Mouse (Mus musculus) inflammation-experienced regulatory T-cells, adult 6 months (primary cell): ENCODE data around the gene Gemin5. TPM values are rescaled to one million over a fixed set of nuclear protein-coding genes. Genes with fewer than 3 reads are reported as not detected.
A peak's percentile ranks its signal among the peaks of the same experiment; 100 is the strongest.

ENCODE experiments used
- ATAC-seq: one replicate; pipeline ENCODE4 v1.8.0; 2017
- polyA plus RNA-seq, 3 experiments: library from polyadenylated mRNA; unstranded; fragments of 100-300 nt; shearing (Covaris generic); gene quantifications; one replicate each; pipeline ENCODE4 v1.2.1; 2017

Gene Gemin5
- polyA plus RNA-seq, 3 experiments from 2014 or later: 5.7 to 6.4 (median 5.9) TPM

DNA sequence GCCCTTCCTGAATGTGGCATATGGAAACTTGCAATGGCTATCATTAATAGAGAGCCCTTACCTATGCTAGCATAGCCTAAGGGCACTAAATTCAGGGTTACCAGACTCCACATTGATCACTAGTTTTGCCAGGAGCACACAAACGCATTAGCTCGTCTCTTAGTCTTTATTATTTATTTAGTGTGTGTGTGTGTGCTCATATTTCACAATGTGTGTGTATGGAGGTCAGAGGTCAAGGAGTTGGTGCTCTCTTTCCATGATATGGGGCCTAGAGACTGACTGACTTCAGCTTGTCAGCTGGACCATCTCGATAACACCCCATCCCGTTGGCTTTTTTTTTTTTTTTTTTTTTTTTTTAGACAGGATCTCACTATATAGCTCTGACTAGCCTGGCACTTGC, 1.3 kb upstream of the Gemin5 start:
- no peak for ATAC-seq

DNA sequence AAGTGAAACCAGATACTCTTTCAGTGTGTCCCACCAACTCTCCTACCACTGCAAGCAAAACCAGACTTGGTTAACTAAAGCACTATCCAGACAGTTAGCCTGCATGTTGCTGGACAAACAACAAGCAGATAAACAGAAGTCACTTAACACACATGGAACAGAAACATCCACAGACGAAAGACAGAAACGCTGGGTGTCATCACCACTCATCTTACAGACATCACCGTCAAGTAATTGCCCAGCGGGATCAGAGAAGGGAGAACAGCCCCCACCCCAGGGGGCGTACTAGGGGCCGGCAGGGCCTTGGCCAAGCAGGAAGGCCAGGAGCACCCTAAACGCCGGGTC, 545 bp downstream of the Gemin5 start:
- no peak for ATAC-seq

DNA sequence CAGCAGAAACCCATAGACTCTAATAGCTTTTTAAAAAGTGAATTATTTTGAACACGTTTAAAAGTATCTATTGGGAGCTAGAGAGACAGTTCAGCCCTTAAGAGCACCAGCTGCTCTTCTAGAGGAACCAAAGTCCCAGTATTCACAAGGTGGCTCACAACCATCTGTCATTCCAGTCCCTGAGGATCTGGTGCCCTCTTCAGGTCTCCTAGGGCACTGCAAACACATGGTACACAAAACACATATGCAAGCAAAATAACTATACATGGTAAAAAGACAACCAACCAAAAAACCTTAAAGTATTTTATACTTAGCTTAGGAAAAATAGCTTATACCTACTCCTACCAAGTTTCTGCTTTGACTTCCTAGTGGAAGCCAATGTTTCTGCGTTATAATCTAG, 3.3 kb downstream of the Gemin5 start:
- ATAC-seq: no peak

DNA sequence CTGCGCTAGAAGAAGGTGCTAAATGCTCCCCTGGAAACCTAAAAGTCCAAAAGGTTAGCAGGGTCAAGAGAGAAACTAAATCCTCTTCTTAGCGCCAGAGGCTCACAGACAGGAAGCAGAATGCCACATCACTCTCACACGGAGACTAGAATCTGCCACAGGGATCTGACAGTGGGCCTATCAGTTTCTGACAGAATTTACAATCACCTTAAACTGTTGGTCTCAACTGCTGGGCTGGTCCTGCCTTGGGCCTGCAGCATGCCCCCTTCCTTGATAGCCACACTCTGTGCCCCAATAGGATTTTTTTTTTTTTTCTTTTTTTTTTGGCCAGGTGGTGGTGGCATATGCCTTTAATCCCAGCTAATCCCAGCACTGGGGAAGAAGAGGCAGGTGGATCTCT, 11.5 kb downstream of the Gemin5 start:
- ATAC-seq: no peak

DNA sequence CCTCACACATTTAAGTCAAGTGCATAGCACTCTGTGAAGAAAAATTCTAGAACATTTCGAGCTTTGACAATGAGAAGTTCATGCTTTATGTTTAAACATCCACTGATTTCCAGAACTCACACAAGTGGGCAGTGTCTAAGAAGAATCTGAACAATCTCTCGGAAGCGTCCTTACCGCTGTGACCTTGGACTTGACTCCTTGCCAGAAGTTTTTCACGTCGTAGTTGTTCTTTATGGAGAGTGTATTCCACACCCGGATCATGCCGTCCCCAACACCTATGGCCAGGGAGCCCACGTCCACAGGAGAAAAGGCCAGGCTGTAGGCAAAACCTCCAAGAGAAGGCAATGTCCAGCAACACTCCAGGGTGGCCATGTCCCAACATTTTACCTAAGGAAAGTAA, 12.9 kb downstream of the Gemin5 start:
- ATAC-seq: no peak

DNA sequence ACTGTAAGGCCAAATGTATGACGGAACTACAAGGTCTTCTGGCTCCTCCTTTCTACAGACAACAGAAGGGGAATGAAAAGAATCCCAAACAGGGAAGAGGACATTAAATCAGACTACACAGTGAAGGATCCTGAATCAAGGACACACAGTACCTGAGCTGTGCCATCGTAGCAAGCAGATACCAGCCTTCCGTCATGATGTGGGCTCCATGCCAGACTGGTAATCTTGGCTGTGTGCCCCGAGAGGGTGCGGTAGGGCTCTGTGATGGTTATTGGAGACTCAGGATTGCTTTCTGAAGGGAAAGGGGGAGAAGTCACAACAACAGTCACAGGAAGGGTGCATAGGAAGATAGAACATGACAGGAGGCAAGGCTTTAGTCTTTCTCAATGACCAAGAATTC, 22.1 kb downstream of the Gemin5 start:
- ATAC-seq: no peak

DNA sequence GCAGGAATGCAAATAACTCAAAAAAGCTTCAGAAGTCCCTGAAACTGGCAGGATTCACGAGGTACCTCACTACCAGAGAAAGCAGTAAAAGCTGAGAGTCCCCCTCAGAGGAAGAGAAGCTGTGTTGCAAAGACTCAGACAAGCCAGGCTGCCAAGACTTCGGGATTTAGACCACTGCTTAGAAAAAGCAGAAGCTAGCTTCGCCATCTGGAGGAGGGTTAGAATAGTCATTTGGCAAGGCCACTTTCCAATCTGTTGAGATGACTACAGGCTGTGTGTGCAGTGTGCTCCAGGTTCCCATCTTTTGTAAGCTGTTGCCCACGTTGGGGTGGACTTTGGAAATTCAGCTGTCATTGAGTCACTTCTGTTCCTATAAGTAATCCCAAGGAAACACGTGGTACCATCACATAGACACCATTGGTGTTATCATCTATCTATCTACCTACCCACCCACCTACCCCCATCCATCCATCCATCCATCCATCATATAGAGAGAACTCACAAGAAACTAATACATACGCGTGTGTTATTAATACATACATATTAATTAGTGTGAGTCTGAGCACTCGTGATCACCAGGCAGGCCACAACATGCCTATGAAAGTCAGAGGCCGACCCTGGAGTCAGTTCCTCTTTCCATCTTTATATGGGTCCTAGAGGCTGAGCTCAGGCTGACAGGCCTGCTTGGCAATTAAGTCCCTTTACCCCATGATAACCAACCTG, 24.5 kb downstream of the Gemin5 start:
- no peak for ATAC-seq

DNA sequence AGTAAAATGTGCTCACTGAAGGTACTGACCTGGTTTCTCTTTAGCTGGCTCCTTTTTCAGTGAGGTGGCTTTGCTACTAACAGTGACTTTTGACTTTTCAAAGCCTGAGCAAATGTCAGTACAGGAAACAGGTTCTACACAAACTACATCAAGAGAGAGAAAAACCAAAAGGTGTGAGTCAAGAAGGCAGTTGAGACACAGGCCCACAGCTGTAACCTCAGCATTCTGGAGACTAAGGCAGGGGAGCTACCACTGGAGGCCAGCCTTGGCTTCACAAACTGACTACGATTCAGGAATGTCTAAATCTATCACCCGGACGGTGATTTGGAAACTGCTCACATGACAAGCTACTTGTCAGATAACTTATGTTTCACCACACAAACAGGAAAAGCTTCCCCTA, 28.9 kb downstream of the Gemin5 start:
- peak; percentile 28 for ATAC-seq

DNA sequence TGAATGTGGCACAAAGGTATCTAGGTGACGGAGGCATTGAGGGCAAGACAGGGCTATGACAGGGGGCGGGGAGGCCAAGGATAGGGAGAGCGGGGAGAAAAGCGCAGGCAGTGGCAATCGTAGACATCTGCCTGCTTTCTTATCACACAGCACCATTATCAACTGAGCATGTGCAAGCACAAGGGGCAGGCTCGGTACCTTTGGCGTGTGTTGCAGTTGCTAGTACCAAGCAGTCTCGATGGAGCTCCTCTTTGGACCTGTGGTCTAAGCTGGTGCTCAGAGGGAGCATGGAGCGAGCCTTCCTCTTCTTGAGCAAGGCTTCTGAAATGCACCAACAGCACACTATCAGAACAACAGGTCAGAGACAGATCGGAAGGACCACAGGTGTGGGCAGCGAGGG, 29.5 kb downstream of the Gemin5 start:
- no peak for ATAC-seq

DNA sequence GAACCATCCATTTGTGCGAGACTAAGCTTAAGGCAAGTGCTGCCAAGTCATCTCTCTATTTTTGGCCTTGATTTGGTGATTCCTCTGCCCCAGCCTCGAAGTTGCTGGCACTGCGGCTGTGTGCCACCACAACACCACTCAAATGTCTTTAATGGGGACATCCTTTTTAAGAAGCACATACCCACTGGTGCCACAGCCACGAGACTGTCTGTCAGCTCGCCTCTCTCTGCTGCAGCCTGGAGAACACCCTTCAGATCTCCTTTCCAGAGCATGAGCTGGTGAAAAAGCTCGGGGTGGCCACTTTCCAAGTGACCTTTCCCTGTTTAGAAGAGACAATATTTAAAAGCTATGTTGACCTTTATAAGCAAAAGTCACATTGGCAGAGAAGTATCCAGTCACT, 31.7 kb downstream of the Gemin5 start:
- no peak for ATAC-seq

DNA sequence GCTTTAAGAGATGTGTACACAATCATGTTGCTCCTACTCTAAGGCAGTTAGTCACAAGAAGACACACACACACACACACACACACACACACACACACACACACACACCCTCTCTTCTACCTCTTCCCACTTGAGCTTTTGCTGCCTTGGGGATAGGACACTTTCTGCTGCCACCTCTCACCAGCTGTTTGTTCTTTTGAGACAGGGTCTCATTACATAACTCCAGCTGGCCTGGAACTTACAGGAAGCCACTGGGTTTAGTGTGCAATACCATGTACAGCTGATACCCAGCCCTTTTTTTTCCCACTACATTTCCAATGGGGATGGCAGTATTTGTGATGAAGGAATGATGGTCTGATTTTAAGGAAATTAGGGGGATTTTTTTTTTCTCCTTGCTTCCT, 33.0 kb downstream of the Gemin5 start:
- ATAC-seq: no peak

DNA sequence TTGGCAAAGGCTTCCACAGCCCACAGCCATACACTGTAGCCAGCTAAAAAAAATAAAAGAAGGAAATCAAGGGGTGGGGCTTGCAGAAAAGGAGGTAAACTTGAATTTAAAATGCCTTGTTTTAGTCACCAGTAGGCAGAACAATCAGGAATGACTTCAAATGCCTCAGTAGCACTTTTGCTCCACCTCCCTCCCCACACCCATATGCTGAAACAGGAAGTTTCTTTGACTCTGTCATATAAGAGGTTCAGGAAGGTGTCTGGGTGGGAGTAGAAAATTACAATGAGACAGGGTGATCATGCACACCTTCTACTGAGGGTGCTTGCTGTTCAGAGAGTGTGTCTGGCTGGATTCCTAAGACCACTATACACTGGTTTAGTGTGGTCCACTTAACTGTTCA, 33.5 kb downstream of the Gemin5 start:
- peak; percentile 35 for ATAC-seq

DNA sequence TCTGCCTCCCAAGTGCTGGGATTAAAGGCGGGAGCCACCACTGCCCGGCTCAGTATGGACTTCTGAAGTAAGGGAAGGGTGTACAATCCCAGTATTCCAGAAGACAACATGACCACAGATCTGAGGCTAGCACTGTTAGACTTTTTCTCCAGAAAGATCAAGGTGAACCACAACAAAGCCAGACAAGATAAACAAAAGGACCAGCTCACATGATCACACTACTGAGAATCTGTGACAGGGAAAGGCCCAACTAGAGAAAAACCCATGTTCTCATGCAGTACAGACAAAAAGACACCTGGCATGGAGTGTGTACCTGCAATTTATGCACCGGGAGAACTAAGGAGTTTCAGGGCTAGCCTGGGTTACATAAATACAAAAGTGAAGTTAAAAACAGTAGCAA, 36.3 kb downstream of the Gemin5 start:
- no peak for ATAC-seq

DNA sequence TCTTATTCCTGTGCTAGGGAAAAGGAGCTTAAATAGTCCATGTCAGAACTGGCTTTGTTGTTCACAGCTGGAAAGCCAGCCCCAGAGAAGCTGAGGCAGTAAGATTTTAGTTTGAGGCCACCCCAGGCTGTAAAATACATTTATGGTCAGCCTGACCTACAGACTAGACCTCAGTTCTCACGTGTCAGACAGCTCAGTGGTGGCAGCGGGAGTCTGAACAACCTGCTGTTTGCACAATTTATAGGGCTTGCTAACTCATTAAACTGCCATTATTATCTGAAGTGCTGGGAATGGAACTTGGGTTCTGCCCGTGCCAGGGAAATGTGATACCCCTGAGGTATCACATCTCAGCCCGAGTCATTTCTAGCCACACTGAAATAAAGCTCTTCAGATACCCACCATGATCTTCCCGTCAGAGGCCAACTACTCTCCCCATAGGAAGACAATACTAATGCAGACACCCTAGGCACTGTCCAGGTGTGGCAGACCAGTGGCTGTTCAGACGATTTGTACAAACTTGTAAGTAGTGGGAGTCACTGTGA, 39.0 kb downstream of the Gemin5 start:
- no peak for ATAC-seq

DNA sequence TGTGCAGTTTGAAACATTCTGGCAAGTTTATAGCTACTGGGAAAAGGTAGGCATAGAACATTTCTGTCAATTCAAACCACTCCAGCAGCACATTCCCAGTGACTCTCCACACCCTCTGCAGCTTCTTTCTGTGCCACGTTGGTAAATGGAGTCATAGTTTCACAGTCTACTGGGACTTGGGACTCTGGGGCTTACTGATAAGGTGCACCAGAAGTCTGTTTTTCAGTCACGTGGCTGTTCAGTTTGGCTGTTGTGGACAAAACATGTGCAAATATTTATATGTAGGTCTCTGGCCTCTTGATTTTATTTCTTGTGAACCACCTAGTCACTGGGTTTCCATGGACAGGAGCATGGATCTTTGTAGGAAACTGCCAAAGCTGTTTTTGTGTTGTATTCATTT, 40.8 kb downstream of the Gemin5 start:
- no peak for ATAC-seq

DNA sequence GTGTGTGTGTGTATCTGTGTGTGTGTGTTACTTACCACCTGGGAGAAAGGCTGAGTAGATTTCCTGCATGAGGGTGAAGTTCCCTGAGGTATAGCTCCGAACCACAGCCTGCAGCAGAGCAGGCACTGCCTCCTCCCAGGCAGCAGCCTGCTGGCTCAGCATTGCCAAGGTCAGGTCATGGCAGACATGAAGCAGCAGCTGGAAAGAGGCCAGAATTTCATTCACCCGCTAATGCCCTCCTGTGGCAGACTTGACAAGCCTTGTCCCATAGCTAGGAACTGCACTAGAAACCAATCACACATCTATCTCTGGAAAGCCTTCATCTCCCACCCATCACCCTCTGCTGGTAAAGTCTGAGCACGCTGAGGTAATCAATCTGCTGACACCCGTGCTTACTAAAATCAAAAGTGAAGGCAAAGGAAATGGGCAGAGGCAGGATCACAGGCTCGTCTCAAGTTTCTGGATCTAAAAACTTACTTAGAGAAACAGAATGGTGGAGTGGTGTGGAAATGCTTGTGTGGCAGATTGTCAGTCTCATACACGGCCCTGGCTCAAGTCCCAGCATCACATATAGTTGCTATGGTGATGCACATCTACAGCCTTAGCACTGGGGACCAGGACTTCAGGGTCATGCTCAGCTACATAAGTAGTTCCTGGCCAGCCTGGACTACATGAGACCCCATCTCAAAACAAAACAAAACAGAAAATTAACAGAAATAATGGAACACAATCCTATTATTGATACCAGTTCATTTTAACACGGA, 41.8 kb downstream of the Gemin5 start:
- peak; percentile 92 for ATAC-seq

DNA sequence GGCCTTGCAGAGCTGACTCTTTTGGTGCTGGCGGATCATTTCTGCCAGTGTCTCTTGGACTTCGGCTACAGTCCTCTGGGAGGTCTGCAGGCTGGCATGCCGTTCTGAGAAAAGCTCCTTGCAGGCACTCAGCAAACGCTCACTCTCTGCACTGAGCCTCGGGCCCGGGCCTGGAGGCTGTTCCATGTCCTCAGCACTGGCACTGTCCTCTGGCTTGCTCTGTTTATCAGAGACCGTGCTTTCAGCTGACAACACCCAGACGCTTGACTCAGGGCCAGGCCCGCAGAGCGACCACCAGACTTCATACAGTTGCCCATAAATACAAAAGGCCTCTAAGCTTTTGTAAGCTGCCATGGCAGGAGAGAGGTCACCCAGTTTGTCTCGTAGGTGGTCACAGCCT, 43.3 kb downstream of the Gemin5 start:
- no peak for ATAC-seq

DNA sequence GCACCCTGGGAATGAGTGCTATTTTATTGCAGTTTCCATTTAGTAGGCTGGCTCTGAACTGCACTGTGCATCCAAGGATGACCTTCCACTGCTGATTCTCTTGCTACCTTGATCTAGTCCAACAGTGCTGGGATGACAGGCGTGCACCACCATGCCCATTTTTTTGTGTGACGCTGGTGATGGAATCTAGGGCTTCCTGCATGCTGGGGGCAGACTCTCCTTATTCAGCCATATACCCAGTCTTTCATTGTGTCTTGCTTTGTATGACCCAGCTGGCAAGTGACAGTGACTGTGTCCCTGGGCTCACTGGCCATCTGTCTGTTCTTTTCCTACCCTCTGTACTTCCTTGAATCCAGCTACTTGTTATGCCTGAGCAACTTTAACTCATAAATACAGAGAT, 44.6 kb downstream of the Gemin5 start:
- no peak for ATAC-seq

DNA sequence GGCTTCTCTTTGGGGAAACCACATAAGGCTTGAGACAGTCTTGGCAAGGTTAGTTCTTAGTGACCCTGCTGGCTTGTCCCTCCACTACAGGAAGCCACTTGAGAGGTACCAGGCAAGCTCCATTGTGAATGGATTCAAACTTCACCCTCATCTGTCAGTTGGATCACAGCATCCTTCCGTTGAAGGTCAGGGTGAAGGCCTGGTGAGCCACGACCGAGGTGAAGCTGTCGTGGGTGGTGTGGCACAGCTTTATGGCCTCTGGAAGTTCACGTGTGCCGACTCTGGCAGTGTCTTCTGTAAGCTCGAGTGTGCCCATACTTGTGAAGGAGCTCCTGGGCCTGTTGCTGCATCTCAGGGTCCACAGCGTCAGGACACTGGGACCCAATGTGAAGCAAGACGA, 47.0 kb downstream of the Gemin5 start:
- no peak for ATAC-seq

DNA sequence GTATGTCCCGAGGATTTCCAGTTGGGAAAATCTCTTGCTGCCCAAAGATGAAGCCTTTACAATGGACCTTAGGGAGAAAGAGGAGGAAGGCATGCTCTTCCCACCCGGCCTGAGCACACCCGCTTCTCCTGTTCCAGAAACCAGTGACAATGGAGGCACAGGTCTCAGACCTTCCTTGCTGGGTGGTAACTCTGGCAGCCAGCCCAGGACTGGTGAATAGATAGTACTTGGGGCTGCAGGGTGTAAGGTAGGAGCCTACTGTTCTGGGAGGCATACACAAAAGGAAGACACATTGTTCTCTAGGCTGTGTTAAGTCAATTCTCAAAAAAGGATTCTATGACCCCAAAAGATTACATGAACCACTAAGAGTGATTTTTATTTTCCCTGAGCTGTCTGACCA, 47.7 kb downstream of the Gemin5 start:
- no peak for ATAC-seq

DNA sequence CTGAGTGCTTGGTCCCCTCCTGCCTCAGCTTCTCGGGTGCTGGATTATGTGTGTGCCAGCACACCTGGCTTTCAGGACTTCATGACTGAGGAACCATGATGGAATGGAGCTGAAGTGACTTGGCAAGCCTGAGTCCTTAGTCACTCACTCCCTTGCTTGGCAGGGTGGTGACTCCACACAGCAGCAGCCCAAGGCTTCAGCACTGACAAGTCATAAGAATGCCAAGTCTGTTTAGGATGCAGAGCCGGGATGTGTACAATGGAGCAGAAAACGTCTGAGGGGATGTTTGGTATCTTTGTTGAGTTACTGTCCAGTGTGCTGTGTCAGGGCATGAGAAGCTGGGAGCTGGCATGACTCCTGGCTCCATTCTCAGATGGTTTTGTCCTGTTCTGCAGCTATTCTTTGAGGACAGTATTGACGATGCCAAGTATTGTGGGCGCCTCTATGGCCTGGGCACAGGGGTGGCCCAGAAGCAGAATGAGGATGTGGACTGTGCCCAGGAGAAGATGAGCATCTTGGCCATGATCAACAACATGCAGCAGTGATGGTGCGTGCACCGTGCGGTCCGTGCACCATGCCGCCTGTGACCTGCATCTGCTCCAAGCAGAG, 51.2 kb downstream of the Gemin5 start:
- no peak for ATAC-seq

DNA sequence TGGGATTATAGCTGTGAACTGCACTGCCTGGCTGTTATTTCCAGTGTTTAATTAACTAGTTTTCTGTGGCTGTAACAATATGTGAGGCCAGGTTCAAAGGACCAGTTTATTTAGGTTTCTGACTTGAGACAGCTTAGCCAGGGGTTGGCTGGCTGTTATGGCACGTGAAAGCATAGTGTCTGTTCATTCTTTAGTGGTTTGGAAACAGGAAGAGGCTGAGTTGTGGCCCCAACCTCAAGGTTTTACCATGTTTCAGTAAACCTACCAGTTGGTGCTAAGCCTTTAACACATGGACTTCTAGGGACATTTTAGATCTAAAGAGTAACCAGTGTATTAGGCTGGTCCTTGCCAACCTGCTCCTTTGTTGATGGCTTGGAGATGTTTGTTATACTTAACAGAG, 51.8 kb downstream of the Gemin5 start:
- no peak for ATAC-seq

DNA sequence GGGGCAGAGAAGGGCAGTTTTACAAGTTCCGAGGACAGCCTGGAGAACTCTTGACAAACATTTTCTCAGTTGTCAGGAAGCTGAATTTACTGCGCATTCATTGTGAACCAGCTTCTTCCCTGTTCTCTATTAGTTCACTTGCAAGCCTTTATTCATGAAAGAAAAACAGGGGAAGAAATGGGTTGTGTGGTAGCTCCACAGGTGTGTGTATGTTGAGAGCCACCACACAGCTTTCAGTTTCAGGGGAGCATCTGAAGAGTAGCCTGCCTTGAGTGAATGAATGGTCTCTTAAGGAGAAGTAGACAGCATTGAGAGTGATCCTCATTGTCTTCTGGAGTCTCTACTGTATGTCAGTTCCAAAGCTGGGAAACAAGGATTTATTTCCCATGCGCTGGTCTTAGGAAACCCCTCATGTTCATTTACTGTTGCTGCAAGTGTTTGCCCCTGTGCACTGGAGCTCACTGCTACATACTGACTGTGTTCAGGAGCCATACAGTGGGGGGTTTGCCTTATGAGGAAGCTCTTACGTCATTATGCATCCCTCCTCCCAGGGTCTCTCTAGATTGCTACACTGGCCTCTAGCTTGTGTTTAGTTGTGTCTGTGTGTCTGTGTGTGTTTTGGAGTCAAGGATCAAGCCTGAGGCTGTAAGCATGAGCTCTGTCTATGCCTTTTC, 60.5 kb downstream of the Gemin5 start:
- no peak for ATAC-seq
